Mouse (Mus musculus): ENCODE data around the gene Gm884. TPM values are rescaled to one million over a fixed set of nuclear protein-coding genes. Genes with fewer than 3 reads are reported as not detected.
"Not testable (repeated sequence)": the region's sequence is repeated elsewhere in the genome, so short reads cannot be mapped to it uniquely, and the experiment has no call there.

The Gm884 gene
- polyA plus RNA-seq, 1 experiment from 2014 or later, result not detected

GRCm38 (mm10) chr11:103634806-103635205, 13.9 kb upstream of the Gm884 start:
- Histone ChIP-seq H3K9ac (no peak overlapping the region), H3K4me2 (no peak overlapping the region), H3K4me3 (no peak overlapping the region), H3K27ac (no peak overlapping the region), H3K27me3 (peaks cover 33% of the 10 kb centered on the region), H3K4me1 (replicated peaks) (no peaks in the 10 kb centered on the region), H3K9me3 (replicated peaks) (no peaks in the 10 kb centered on the region), H3K36me3 (no peaks in the 10 kb centered on the region)
- WGBS, result 81% methylated on average over 7 of the region's 7 CpGs
- ATAC-seq (replicated peaks; ENCODE audit: insufficient number of reproducible peaks, insufficient read depth, low FRiP score, low read depth), result no peak

- Histone ChIP-seq H3K4me1 (replicated peaks) (no peaks in the 10 kb centered on the region), H3K36me3 (no peaks in the 10 kb centered on the region), H3K27me3 (no peaks in the 10 kb centered on the region), H3K4me2 (no peak overlapping the region), H3K9ac (no peak overlapping the region), H3K27ac (no peak overlapping the region), H3K4me3 (no peak overlapping the region), H3K9me3 (replicated peaks) (no peaks in the 10 kb centered on the region)
- no peak for ATAC-seq (replicated peaks; ENCODE audit: insufficient number of reproducible peaks, insufficient read depth, low FRiP score, low read depth)
- 74% methylated on average over 23 of the region's 23 CpGs for WGBS
Observed at GRCm38 (mm10) chr11:103627453-103627852, 6.5 kb upstream of the Gm884 start.

GRCm38 (mm10) chr11:103610772-103611171, 10.2 kb downstream of the Gm884 start:
- Histone ChIP-seq H3K4me2 (no peak overlapping the region), H3K27ac (no peak overlapping the region), H3K36me3 (no peaks in the 10 kb centered on the region), H3K27me3 (no peaks in the 10 kb centered on the region), H3K9ac (no peak overlapping the region), H3K9me3 (replicated peaks) (no peaks in the 10 kb centered on the region), H3K4me3 (no peak overlapping the region), H3K4me1 (replicated peaks) (no peaks in the 10 kb centered on the region)
- 90% methylated on average over 2 of the region's 2 CpGs for WGBS
- ATAC-seq (replicated peaks; ENCODE audit: insufficient number of reproducible peaks, insufficient read depth, low FRiP score, low read depth), result no peak

- Histone ChIP-seq H3K9ac (no peak overlapping the region), H3K4me3 (no peak overlapping the region), H3K27ac (no peak overlapping the region), H3K9me3 (replicated peaks) (no peaks in the 10 kb centered on the region), H3K4me1 (replicated peaks) (no peaks in the 10 kb centered on the region), H3K4me2 (no peak overlapping the region), H3K36me3 (no peaks in the 10 kb centered on the region), H3K27me3 (no peaks in the 10 kb centered on the region)
- 45% methylated on average over 5 of the region's 5 CpGs for WGBS
- ATAC-seq (replicated peaks; ENCODE audit: insufficient number of reproducible peaks, insufficient read depth, low FRiP score, low read depth), result no peak
Observed at GRCm38 (mm10) chr11:103606611-103607010, 14.3 kb downstream of the Gm884 start.

- no peak for ATAC-seq (replicated peaks; ENCODE audit: insufficient number of reproducible peaks, insufficient read depth, low FRiP score, low read depth)
- no peak overlapping the region for H3K9ac ChIP-seq
- 0 out of 2 replicates have a peak, but pooled peaks cover 4% of the 10 kb centered on the region for H3K9me3 ChIP-seq (replicated peaks)
- H3K4me2 ChIP-seq, result no peak overlapping the region
- H3K27me3 ChIP-seq, result no peaks in the 10 kb centered on the region
- no peak overlapping the region for H3K27ac ChIP-seq
- no peaks in the 10 kb centered on the region for H3K36me3 ChIP-seq
- no peak overlapping the region for H3K4me3 ChIP-seq
- no peaks in the 10 kb centered on the region for H3K4me1 ChIP-seq (replicated peaks)
- WGBS, result 84% methylated on average over 11 of the region's 11 CpGs
Observed at GRCm38 (mm10) chr11:103578339-103578738, 42.6 kb downstream of the Gm884 start.

- Histone ChIP-seq H3K27me3 (no peaks in the 10 kb centered on the region), H3K4me2 (no peak overlapping the region), H3K27ac (no peak overlapping the region), H3K9me3 (replicated peaks) (no peaks in the 10 kb centered on the region), H3K4me3 (no peak overlapping the region), H3K4me1 (replicated peaks) (no peaks in the 10 kb centered on the region), H3K9ac (no peak overlapping the region), H3K36me3 (no peaks in the 10 kb centered on the region)
- 67% methylated on average over 2 of the region's 2 CpGs for WGBS
- no peak for ATAC-seq (replicated peaks; ENCODE audit: insufficient number of reproducible peaks, insufficient read depth, low FRiP score, low read depth)
Observed at GRCm38 (mm10) chr11:103556021-103556420, 64.9 kb downstream of the Gm884 start.

- H3K36me3 ChIP-seq; H3K4me3 ChIP-seq; H3K27ac ChIP-seq; ATAC-seq (replicated peaks; ENCODE audit: insufficient number of reproducible peaks, insufficient read depth, low FRiP score, low read depth); H3K4me2 ChIP-seq; H3K9ac ChIP-seq; H3K9me3 ChIP-seq (replicated peaks); H3K4me1 ChIP-seq (replicated peaks); H3K27me3 ChIP-seq: not testable (repeated sequence)
- WGBS, result 23% methylated on average over 1 of the region's 1 CpGs
Observed at GRCm38 (mm10) chr11:103534973-103535372, 86.0 kb downstream of the Gm884 start.

- WGBS, result 73% methylated on average over 2 of the region's 2 CpGs
- H3K4me3 ChIP-seq, result no peak overlapping the region
- ATAC-seq (replicated peaks; ENCODE audit: insufficient number of reproducible peaks, insufficient read depth, low FRiP score, low read depth), result no peak
- H3K27me3 ChIP-seq, result no peaks in the 10 kb centered on the region
- H3K4me1 ChIP-seq (replicated peaks), result no peaks in the 10 kb centered on the region
- H3K36me3 ChIP-seq, result no peaks in the 10 kb centered on the region
- H3K27ac ChIP-seq, result no peak overlapping the region
- H3K4me2 ChIP-seq, result no peak overlapping the region
- H3K9ac ChIP-seq, result no peak overlapping the region
- no peaks in the 10 kb centered on the region for H3K9me3 ChIP-seq (replicated peaks)
Observed at GRCm38 (mm10) chr11:103512111-103512510, 108.8 kb downstream of the Gm884 start.

GRCm38 (mm10) chr11:103504497-103504896, 116.4 kb downstream of the Gm884 start, which contains the start of gene Lrrc37a:
Gene Lrrc37a, minus strand, starts transcription at chr11:103504597.
- no peak for ATAC-seq (replicated peaks; ENCODE audit: insufficient number of reproducible peaks, insufficient read depth, low FRiP score, low read depth)
- Histone ChIP-seq H3K4me3 (no peak within 1 kb of the TSS), H3K9ac (no peak within 1 kb of the TSS), H3K9me3 (replicated peaks) (no peaks in the 10 kb centered on the region), H3K4me2 (no peak within 1 kb of the TSS), H3K4me1 (replicated peaks) (no peaks in the 10 kb centered on the region), H3K27me3 (no peaks in the 10 kb centered on the region), H3K36me3 (no peaks in the 10 kb centered on the region), H3K27ac (no peak within 1 kb of the TSS)
- 79% methylated on average over 12 of the region's 12 CpGs for whole genome bisulfite sequencing

Other genes with a start within 250 kb of the Gm884 start
- gene Plekhm1, start 208.5 kb downstream of the Gm884 start, polyA plus RNA-seq (2015; fragmentation: Nextera tagmentation; extraction: Ambion mirVana), result 4.8 and 6.1 TPM in 2 replicates
- not detected in 2 replicates for gene Lrrc37a, start 116.5 kb downstream of the Gm884 start, polyA plus RNA-seq (2015; fragmentation: Nextera tagmentation; extraction: Ambion mirVana)
- gene Lyzl6, start 17.8 kb upstream of the Gm884 start, polyA plus RNA-seq (2015; fragmentation: Nextera tagmentation; extraction: Ambion mirVana), result not detected in 2 replicates
- gene Rprml, start 28.4 kb upstream of the Gm884 start, polyA plus RNA-seq (2015; fragmentation: Nextera tagmentation; extraction: Ambion mirVana), result 0.29 TPM in 1 of 2 replicates, not detected in the other
- gene Gosr2, start 76.8 kb upstream of the Gm884 start, polyA plus RNA-seq (2015; fragmentation: Nextera tagmentation; extraction: Ambion mirVana), result 51.4 and 64.5 TPM in 2 replicates
- 0.48 and 0.60 TPM in 2 replicates for gene Wnt9b, start 128.7 kb upstream of the Gm884 start, polyA plus RNA-seq (2015; fragmentation: Nextera tagmentation; extraction: Ambion mirVana)
- 0.04 and 0.05 TPM in 2 replicates for gene Wnt3, start 153.0 kb upstream of the Gm884 start, polyA plus RNA-seq (2015; fragmentation: Nextera tagmentation; extraction: Ambion mirVana)

Measured in heart, embryonic 15.5 days (tissue).